Mouse (Mus musculus) myocyte (in vitro differentiated cells): ENCODE measurements around the gene Kcna3. TPM values are rescaled to one million over a fixed set of nuclear protein-coding genes. Genes with fewer than 3 reads are reported as not detected.
A peak's percentile ranks its signal among the peaks of the same experiment; 100 is the strongest.

Source experiments
- H3K27me3 ChIP-seq: one replicate; pipeline ENCODE4 v1.6.1; 2011; ENCODE audit not compliant: control insufficient read depth, insufficient read depth, insufficient read length
- H3K36me3 ChIP-seq: one replicate; pipeline ENCODE4 v1.6.1; 2011; ENCODE audit not compliant: control insufficient read depth, insufficient read depth
- H3K4me2 ChIP-seq: one replicate; pipeline ENCODE4 v1.6.1; 2011; ENCODE audit warnings: low read depth, control low read depth
- H3K4me3 ChIP-seq: one replicate; pipeline ENCODE4 v1.5.1; 2011; ENCODE audit warnings: mild to moderate bottlenecking, control low read depth, moderate library complexity
- H3K79me2 ChIP-seq: one replicate; pipeline ENCODE4 v1.6.1; 2011; ENCODE audit not compliant: control insufficient read depth, insufficient read depth
- H3ac ChIP-seq: one replicate; pipeline ENCODE4 v1.6.1; 2011; ENCODE audit not compliant: control insufficient read depth, insufficient read length
- CEBPB ChIP-seq: IDR thresholded peaks from 2 replicates; pipeline ENCODE4 v1.6.1; 2011; ENCODE audit warnings: mild to moderate bottlenecking, moderate library complexity; ENCODE audit not compliant: poor library complexity, insufficient read depth, severe bottlenecking
- E2F4 ChIP-seq: IDR thresholded peaks from one replicate; pipeline ENCODE4 v1.6.1; 2011; ENCODE audit warnings: mild to moderate bottlenecking, control low read depth, moderate library complexity; ENCODE audit not compliant: insufficient read depth
- MAX ChIP-seq: IDR thresholded peaks from one replicate; pipeline ENCODE4 v1.6.1; 2011; ENCODE audit warnings: low read depth, mild to moderate bottlenecking, control low read depth
- MYOD1 ChIP-seq, 3 experiments: IDR thresholded peaks; one replicate each; pipeline ENCODE4 v1.6.1; 2011; ENCODE audit warnings: control low read depth in 2 of 3, low read depth in 2 of 3, mild to moderate bottlenecking in 2 of 3, moderate library complexity in 1 of 3; ENCODE audit not compliant: insufficient read length in 2 of 3, control insufficient read depth in 1 of 3
- MYOG ChIP-seq, 3 experiments: IDR thresholded peaks; one replicate each; pipeline ENCODE4 v1.6.1; 2011; ENCODE audit warnings: control low read depth in 2 of 3, low read depth in 2 of 3, mild to moderate bottlenecking in 2 of 3; ENCODE audit not compliant: insufficient read length in 2 of 3, control insufficient read depth in 1 of 3, insufficient read depth in 1 of 3
- POLR2A ChIP-seq: IDR thresholded peaks from one replicate; pipeline ENCODE4 v1.6.1; 2011; ENCODE audit warnings: low read depth, mild to moderate bottlenecking, control low read depth, moderate library complexity; ENCODE audit not compliant: insufficient read length
- POLR2AphosphoS2 ChIP-seq: IDR thresholded peaks from one replicate; pipeline ENCODE4 v1.6.1; 2011; ENCODE audit warnings: low read depth, control low read depth; ENCODE audit not compliant: insufficient read length
- REST ChIP-seq: IDR thresholded peaks from one replicate; pipeline ENCODE4 v1.6.1; 2011; ENCODE audit warnings: mild to moderate bottlenecking, control low read depth, moderate library complexity; ENCODE audit not compliant: insufficient read depth, insufficient read length
- SRF ChIP-seq: IDR thresholded peaks from one replicate; pipeline ENCODE4 v1.6.1; 2011; ENCODE audit warnings: low read depth; ENCODE audit not compliant: control insufficient read depth, insufficient read length
- TCF12 ChIP-seq: IDR thresholded peaks from one replicate; pipeline ENCODE4 v1.6.1; 2011; ENCODE audit warnings: mild to moderate bottlenecking, control low read depth; ENCODE audit not compliant: poor library complexity, insufficient read depth, severe bottlenecking
- TCF3 ChIP-seq: IDR thresholded peaks from one replicate; pipeline ENCODE4 v1.6.1; 2011; ENCODE audit warnings: low read depth, control low read depth; ENCODE audit not compliant: insufficient read length
- USF1 ChIP-seq: IDR thresholded peaks from one replicate; pipeline ENCODE4 v1.6.1; 2011; ENCODE audit warnings: low read depth, mild to moderate bottlenecking, control low read depth, moderate library complexity
- polyA plus RNA-seq: library from polyadenylated mRNA; unstranded; fragments of >200 nt; fragmentation: generic; extraction: Trizol; gene quantifications from one replicate; pipeline ENCODE4 v1.2.1, GENCODE M21; 2012; ENCODE audit warnings: missing spikeins

The Kcna3 gene
- 0.07 TPM for polyA plus RNA-seq

- TF ChIP-seq TCF3 (no peak), SRF (no peak), POLR2A (no peak), MYOG (IDR thresholded peaks at IDR 0.05; ENCODE audit: control insufficient read depth in 1 of 3, insufficient read depth in 1 of 3, insufficient read length in 2 of 3, low read depth in 2 of 3) (no peak), USF1 (no peak), CEBPB (no peak), TCF12 (no peak), POLR2AphosphoS2 (no peak), MAX (no peak), MYOD1 (IDR thresholded peaks at IDR 0.05; ENCODE audit: control insufficient read depth in 1 of 3, insufficient read length in 2 of 3, low read depth in 2 of 3) (no peak), REST (no peak), E2F4 (no peak)
- H3K79me2 ChIP-seq = no peaks in the 10 kb centered on the region
- H3K4me2 ChIP-seq = peak within 1 kb of the TSS; percentile 34
- H3K4me3 ChIP-seq = no peak within 1 kb of the TSS
- H3K36me3 ChIP-seq = no peaks in the 10 kb centered on the region
- H3ac ChIP-seq = peak within 1 kb of the TSS; percentile 32
- H3K27me3 ChIP-seq = peaks cover 18% of the 10 kb centered on the region
These were observed at the start of gene Kcna3 for GRCm38 (mm10) chr3:107035521-107036457. Gene Kcna3, plus strand, starts transcription at chr3:107036169.

GRCm38 (mm10) chr3:106991334-106991733 is 44.6 kb upstream of the Kcna3 start:
- Histone ChIP-seq H3K4me3 (no peak overlapping the region), H3K79me2 (no peaks in the 10 kb centered on the region), H3ac (no peak overlapping the region), H3K4me2 (no peak overlapping the region), H3K36me3 (no peaks in the 10 kb centered on the region), H3K27me3 (no peaks in the 10 kb centered on the region)
- TF ChIP-seq MYOD1 (IDR thresholded peaks at IDR 0.05; ENCODE audit: control insufficient read depth in 1 of 3, insufficient read length in 2 of 3, low read depth in 2 of 3) (no peak), MYOG (IDR thresholded peaks at IDR 0.05; ENCODE audit: control insufficient read depth in 1 of 3, insufficient read depth in 1 of 3, insufficient read length in 2 of 3, low read depth in 2 of 3) (no peak), SRF (no peak), USF1 (no peak), E2F4 (no peak), POLR2AphosphoS2 (no peak), MAX (no peak), TCF3 (no peak), CEBPB (no peak), TCF12 (no peak), POLR2A (no peak), REST (no peak)

GRCm38 (mm10) chr3:106995347-106995746 is 40.6 kb upstream of the Kcna3 start:
- Histone ChIP-seq H3K36me3 (no peaks in the 10 kb centered on the region), H3ac (no peak overlapping the region), H3K4me3 (no peak overlapping the region), H3K4me2 (no peak overlapping the region), H3K79me2 (no peaks in the 10 kb centered on the region), H3K27me3 (no peaks in the 10 kb centered on the region)
- TF ChIP-seq E2F4 (no peak), POLR2AphosphoS2 (no peak), POLR2A (no peak), MAX (no peak), REST (no peak), USF1 (no peak), MYOD1 (IDR thresholded peaks at IDR 0.05; ENCODE audit: control insufficient read depth in 1 of 3, insufficient read length in 2 of 3, low read depth in 2 of 3) (no peak), TCF3 (no peak), TCF12 (no peak), SRF (no peak), CEBPB (no peak), MYOG (IDR thresholded peaks at IDR 0.05; ENCODE audit: control insufficient read depth in 1 of 3, insufficient read depth in 1 of 3, insufficient read length in 2 of 3, low read depth in 2 of 3) (no peak)

GRCm38 (mm10) chr3:106996186-106996585 is 39.8 kb upstream of the Kcna3 start:
- Histone ChIP-seq H3K27me3 (no peaks in the 10 kb centered on the region), H3K79me2 (no peaks in the 10 kb centered on the region), H3K4me2 (no peak overlapping the region), H3K4me3 (no peak overlapping the region), H3ac (no peak overlapping the region), H3K36me3 (no peaks in the 10 kb centered on the region)
- TF ChIP-seq REST = no peak
- no peak for TF ChIP-seq MYOD1 (IDR thresholded peaks at IDR 0.05; ENCODE audit: control insufficient read depth in 1 of 3, insufficient read length in 2 of 3, low read depth in 2 of 3)
- TF ChIP-seq E2F4 = no peak
- no peak for TF ChIP-seq SRF
- TF ChIP-seq TCF3 = no peak
- no peak for TF ChIP-seq TCF12
- TF ChIP-seq MAX = no peak
- no peak for TF ChIP-seq POLR2A
- no peak for TF ChIP-seq CEBPB
- no peak for TF ChIP-seq MYOG (IDR thresholded peaks at IDR 0.05; ENCODE audit: control insufficient read depth in 1 of 3, insufficient read depth in 1 of 3, insufficient read length in 2 of 3, low read depth in 2 of 3)
- TF ChIP-seq POLR2AphosphoS2 = no peak
- TF ChIP-seq USF1 = no peak
